Mouse (Mus musculus) testis, postnatal 14 days (tissue): ENCODE data around the gene Pex7.

Experiments used
- DNase-seq: peaks from one replicate; pipeline ENCODE4 v3.0.0; 2021; ENCODE audit warnings: low spot score

Pex7 gene

DNA sequence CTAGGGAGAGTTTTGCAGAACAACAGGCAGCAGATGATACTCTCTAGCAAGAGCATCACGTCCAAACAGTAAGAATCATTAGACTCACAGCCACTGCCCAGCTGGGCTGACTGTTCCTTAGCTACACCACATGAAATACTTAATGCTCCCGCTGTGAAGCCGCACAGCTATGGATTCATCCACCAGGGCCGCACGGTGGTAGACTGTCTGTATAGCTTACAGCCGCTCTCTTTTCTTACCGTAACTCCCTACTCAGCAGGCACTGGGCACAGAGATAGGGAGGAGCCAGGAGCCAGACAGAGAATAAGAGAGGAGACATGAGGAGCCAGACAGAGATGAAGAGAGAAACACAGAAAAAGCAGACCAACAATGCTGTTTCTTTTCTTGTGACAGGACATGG, 30.8 kb downstream of the Pex7 start:
- no peak for DNase-seq

DNA sequence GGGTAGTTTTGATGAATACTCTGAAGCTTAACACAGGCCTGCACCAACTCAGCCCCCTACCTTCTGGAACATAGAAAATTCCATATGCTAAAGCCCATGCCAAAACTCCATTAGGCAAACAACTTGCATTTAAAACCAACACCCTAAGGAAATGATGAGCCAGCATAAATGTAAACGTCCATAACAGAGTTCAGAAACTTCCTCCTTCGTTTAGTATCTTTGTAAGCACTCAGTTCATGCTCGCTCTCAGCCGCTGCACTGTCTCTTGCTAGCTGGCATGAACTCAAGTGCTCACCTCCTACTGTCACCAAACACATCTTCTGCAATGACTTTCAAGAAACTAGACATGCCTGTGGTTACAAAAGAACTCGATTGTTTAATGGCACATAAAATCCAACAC, 32.1 kb downstream of the Pex7 start:
- no peak for DNase-seq

DNA sequence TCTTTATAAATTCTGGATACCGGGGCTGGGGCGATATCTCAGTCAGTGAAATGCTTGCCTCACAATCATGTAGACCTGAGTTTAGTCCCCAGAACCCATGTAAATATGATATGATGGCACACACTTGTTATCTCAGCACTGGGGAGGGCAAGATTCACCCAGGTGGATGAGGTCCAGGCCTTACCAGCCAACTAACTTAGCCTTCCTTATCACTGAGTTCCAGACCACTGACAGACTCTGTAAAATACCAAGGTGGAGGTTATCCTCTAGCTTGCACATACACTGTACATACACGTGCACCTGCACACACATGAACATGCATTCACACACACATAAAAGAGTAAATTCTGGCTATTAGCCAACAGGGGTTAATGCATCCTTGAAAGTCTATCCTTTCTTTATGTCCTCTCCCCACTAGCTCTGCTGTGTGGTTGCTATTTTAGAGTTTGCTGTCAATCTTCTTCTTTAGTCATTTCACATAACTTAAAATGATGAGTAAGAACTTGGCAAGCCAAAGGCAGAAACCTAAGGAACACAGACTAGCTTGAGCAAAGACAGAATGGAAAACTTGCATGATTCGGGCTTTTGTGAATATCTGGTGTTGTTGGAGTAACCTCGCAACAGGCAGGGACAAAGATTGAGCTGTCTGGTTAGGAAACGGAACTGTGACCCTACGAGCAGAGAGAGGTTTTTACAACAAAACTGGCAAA, 51.7 kb downstream of the Pex7 start:
- DNase-seq = no peak

DNA sequence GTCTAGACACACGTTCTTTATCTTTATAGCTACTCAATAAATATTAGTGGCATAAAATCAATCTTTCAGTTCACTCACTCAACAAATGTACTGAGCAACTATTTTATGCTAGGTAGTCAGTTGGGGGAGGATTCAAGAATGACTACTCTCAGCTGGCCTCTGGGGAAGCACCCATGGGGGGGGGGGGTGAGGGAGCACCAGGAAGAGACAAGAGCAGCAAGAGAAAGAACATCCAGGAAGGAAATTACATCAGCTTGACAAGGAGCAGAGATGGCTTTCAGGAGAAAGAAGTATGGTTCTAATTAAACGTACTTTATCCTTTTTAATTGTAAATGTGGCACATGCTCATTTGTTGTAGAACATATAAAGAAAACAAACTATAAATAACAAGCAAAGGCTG, 53.9 kb downstream of the Pex7 start:
- DNase-seq = no peak

DNA sequence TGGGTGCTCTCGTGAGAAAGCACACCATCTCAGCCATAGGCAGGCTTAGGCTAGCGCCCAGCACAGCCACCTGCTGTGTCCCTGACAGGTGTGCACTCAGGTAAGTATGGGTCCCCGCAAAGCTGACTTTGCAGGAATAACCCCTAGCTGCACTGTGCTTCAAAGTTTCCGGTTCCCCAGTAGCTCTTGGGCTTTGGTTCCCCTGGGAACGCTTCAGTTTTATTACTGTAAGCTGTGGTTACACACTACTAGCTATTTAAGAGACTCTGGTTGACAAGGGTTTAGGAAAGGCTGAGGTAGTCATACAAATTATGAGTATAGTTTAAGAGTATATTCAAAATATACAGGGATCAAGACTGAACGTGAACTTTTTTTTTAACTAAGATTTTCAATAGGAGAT, 54.7 kb downstream of the Pex7 start:
- no peak for DNase-seq

DNA sequence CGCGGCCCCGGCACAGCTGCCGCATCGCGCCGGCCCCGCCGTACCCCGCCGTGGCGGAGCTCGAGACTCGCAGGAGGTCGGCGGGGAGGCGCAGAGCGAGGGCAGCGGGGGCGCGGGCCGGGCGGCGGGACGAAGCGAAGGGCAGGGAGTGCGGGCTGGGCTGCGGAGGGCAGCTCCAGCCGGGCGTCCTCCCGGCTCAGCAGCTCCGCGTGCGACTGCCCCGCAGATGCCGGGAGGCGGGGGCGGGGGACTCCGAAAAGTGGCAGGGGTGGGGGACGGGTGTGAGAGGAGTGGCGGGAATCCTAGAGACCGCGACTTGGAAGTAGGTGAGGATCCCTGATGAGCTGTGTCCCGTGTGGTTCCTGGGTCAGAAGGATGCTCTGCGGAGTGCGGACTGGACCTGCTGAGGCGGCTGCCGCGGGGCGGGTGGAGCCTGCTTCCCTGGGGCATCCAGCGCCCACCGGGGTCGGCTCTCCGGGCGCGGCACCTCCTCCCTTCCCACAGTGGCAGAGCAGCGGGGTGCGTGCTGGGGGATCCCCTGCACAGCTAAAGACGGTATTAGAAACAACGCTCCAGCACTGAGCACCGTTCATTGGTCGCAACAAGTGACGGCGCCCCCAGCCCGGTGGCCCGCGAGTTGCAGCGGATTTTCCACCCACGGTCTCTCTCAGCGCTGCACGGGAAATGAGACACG, 56.3 kb downstream of the Pex7 start, which contains the start of gene Slc35d3:
Gene Slc35d3, minus strand, starts transcription at position 462 of the 694 bp plus-strand sequence.
- DNase-seq = no peak

DNA sequence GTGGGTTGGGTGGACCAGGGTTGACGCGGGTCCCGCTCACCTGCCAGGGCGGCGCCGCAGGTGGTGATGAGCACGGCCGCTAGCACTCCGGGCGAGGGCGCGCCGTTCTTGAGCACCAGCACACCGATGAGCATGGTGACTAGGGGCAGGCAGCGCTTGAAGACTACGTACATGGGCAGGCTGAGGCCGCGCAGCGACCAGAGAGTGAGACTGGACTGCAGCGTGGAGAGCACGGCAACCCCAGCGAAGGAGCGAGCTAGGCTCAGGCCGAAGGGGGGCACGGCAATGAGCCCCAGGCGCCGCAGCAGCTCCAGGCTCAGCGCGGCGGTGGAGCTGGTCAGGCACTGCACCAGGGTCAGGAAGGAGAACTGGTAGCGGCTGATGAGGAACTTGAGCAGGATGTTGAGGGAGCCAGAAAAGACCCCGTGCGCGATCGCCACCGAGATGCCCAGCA, 56.9 kb downstream of the Pex7 start:
- DNase-seq = peak; percentile 7

DNA sequence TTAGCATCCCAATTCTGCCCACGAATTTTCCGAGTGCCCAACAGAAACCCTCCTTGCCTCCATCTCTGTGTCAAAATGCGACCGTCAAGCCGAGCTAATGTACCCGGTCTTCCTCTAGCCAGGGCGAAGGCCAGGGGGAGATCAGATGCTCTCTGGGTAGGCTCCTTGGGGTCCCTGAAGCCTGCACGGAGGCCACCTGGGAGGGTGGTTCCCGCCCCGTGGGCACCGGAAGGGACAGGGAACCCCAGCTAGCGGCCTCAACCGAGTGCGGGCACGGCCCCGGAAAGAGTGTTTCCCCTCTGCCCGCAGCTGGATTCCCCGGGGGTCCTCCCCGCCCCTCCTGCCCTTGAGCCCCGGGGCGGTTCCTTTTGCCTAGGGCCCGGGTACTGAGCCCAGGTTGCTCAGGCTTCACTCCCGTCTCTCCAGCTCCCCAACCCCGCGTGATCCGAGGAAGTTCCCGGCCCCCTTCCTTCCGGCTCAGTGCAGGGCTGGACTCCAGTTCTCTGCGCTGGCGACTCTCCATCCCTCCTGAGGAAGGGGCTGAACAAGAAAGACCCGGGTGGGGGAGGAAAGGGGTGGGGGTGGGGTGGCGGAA, 57.6 kb downstream of the Pex7 start:
- DNase-seq = no peak

DNA sequence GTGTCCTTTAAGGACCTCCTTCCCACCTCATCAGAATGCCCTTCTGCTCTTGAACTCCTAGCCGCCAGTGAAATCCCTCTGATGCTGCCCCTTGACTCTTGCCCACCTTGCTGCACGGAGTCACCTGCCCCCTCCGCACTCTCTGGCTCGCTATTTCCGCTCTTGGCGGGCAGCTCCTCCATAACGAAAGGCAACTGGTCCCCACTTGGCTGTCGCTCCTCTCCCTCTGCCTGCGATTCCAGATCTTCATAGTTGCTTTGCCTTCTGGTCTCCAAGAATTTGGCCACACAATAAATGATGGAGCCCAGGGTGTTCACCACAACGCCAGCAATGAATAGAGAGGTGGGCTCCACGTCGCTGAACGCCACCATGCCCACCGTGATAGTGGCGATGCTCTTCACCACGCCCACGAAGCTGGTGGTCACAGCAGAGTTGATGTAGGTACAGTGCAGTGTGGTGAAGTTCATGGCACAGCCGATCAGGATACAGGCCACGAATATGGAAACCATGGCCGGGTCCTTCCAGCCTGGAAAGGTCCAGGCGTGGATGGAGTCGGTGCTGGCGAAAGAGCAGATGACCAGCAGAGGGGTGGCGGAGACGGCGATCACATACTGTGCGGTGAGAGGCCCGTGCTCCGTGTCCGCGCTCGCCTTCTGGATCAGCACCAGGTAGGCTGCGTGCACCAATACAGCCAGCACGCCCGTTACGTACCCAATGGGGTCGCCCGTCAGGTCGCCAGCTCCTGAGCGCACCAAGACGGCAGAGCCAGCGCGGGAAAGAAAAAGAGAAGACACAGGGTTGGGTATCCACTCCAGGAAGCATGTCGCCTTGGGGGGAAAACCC, 58.3 kb downstream of the Pex7 start:
- no peak for DNase-seq

DNA sequence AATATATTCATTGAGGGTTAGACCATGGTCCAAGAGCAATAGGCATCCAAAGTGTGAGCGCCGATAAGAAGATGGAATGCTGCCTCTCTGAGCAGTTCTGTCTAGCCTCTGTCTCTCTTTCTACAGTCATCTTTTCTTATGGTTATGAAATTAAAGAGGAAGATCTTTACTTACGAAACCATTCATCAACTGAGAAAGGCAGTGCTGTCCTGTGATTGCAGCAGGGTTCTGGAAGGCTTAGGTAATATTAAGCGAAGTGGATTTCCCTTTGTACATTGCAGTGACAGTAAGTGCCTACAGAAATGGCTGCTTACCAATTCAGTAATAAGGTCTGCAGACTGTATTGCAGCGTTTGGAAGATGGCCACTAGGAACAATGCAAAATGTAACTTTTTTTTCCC, 67.7 kb downstream of the Pex7 start:
- DNase-seq = no peak

DNA sequence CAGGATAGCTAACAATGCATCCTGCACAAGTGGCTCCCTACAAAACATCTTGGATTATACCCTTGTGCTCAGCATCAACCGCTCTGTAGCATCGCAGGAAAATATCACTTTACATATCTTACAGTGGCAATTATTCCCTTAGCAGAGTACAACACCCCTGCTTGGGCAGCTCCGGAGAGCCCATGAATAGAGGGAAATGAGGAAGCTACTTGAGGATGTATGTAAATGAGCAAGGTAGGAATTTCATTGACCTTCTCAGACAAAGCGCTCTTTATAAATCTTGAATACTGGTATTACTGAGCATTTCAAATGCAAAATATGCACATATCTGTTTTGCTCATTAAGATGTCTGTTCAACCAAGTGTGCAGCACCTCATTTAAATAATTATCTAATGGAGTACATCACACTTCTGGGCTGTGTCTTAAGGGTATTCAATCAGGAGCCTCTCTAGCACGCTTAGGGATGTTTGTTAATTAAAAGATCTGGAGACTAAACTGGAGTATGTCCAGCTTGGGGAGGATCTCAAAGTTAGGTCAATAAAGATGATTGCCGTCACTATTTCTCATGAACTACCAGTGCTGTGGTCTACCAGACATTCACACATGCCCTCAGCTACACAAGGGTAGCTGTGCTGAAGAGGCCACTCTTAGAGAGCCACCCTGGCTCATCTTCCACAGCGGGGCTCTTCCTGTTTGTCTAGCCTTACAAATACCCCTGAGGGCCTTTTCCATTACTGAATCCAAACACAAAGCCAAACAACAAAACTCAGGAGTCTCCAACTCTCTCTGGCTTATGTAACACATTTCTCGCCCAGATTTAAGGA, 71.4 kb downstream of the Pex7 start:
- no peak for DNase-seq

DNA sequence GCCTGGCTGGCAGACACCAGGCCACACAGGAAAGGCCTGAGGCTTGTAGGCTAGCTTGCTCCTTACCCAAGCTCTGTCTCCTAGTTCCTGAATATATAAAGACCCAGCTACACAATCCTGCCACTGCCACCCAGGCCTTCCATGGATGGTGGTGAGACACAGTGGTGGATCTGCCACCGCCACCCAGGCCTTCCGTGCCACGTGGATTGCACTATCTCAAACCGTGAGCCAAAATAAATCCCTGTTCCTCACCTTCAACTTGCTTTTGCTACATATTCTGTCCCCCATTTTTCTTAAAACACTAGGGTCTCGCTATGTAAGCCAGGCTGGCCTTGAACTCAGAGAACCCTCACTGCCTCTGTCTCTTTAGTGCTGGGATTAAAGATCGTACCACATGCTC, 73.3 kb downstream of the Pex7 start:
- no peak for DNase-seq

DNA sequence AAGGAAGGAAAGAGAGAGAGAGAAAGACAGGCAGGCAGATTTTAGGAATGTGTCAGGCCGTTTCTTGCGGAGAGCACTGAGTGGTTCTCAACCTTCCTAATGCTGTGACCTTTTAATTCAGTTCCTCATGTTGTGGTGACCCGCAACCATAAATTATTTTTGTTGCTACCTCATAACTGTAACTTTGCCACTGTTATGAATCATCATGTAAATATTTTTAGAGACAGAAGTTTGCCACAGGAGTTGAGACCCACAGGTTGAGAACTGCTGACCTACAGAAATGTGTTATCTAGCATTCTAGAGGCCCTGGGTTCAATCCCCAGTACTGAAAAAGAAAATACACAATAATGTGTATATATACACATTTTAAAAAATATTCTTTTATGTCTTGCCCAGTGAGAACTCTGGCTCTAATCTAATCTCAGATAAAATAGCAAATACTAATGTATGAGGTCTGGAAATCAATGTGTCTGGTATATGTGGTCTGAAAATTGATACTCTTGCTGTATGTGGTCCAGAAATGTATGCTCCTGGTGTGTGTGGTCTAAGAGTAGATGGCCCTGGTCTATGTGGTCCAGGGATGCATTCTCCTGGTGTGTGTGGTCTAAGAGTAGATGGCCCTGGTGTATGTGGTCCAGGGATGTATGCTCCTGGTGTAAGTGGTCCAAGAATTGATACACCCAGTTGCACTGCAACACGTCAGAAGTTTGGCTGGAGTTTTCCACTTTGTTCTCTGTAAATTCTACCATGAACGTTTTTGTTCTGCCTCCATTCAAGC, 76.2 kb downstream of the Pex7 start:
- no peak for DNase-seq

DNA sequence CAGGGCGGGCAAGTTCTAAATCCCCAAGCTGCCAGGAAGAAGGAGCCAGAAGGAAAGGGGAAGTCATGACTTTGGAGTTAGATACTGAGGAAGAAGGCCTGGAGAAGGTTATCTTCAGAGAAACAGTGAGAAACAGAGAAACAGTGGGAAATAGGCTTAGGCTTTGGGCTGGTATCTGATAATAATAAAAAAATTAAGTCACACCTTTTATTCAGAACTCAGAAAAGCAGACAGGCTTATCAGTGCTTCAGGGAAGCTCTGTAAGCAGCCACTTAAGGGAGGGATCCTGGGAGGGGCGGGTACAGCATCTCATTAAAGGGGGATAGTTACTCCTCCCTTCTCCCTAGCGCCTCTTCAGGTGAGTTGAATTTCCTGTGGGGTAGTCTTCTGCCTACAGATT, 86.5 kb downstream of the Pex7 start:
- DNase-seq = no peak

DNA sequence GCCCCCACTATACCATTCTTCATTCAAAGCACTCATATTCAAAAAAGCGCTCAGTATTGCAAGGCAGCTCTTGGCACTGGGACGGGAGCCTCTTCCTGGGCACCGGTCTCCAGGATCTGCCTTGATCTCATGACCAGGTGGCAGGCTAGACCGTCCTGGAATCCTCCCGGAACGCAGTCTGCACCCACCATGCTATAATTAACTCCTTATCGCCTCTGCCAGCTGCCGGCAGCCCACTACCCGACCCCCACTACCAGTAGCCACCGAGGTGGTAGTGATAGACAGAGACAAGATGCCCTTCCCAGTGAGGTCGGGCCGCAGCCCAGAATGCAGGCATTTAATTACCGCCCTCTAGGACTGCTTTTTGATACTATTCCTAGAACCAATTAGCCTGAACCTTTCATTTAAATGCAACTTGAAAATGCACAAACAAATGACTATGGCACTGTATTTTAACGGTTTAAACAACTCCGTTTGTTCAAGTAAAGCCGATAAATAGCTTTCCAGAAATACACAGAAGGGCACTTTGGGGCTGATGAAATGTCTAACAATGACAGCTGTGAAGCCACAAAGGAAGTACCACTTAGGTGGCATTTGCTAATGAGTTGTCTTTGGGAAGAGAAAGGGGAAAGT, 88.7 kb downstream of the Pex7 start:
- no peak for DNase-seq

DNA sequence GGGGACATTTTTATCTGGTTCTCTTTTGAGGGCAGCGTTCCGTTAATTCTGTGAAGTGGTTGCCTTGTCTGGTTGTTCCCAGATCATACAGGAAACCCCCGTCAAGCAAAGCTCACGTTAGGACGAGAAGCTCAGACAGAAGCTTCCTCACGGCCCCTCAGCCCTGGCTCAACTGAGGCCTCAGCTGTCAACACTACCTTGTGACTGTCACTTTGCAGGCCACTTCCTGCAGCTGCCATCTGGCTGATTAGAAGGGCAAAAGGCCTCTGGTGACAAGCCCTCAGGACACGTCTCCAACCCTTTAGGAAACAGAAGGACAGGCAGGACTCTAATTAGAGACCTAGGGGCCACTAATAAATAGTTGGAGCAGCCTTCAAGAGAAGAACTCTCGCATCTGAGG, 92.1 kb downstream of the Pex7 start:
- no peak for DNase-seq

DNA sequence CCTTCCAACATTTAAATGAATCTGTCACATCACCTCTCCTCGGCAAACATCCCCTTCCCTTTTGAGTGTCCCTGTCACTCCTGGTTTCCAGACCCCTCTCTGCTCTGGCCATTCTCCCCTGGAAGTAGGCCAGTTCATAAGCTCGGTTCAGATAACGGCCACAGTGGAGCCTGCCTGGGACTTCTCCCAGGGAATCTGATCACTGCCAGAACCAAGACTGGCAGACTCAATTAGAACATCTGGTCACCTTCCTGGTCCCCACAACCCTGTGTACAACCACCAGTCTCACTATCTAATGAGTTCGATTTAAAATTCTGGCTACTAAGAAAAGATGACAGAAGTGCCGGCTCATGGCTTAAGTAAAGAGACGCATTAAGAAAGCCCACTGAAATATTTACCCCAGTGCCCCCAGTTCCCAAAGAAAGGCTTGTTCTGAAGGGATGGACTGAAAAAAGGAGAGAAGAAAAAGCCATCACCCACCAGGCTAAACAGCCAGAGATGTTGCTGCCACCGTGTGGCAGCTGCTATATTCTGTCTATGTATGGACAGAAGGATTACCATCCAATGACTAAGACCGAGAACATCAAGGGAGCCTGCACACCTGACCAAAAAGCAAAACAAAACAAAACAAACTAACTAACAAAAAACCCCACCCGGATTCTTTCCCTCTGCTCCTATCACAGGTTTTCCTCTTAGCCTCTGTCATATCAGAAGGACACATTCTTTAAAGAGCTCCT, 95.9 kb downstream of the Pex7 start:
- DNase-seq = no peak

DNA sequence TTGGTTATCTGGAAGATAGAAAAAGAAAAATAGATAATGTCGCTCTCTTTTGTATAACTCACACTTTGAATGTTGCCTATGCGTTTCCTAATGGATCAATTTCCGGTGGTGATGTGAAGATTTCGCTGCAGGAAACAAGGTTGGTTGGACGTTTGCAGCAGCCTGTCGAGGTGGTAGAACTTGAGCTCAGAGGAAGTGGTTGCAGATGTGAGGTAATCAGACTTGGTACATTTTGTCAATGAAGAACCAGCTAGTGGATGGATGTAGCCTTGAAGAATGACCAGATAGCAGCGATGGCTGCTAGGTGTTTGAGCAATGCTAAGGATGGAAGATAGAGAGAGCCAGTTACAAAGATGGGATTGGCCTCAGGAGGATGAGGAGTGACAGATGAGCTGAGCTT, 102.7 kb downstream of the Pex7 start:
- DNase-seq = no peak
